Mouse (Mus musculus): Measurements from ENCODE around the gene 4931406P16Rik.

The 4931406P16Rik gene

GRCm38 (mm10) chr7:34309186-34309764, 4.1 kb downstream of the 4931406P16Rik start:
- no peak for DNase-seq (ENCODE audit: low spot score)

GRCm38 (mm10) chr7:34308586-34308985, 4.8 kb downstream of the 4931406P16Rik start:
- DNase-seq (ENCODE audit: low spot score), result no peak

- DNase-seq (ENCODE audit: low spot score), result no peak
Observed at GRCm38 (mm10) chr7:34305454-34305853, 7.9 kb downstream of the 4931406P16Rik start.

- DNase-seq (ENCODE audit: low spot score), result no peak
Observed at GRCm38 (mm10) chr7:34302651-34303050, 10.7 kb downstream of the 4931406P16Rik start.

GRCm38 (mm10) chr7:34301952-34302351, 11.4 kb downstream of the 4931406P16Rik start:
- DNase-seq (ENCODE audit: low spot score), result no peak

GRCm38 (mm10) chr7:34298818-34299217, 14.5 kb downstream of the 4931406P16Rik start:
- no peak for DNase-seq (ENCODE audit: low spot score)

GRCm38 (mm10) chr7:34296124-34296523, 17.2 kb downstream of the 4931406P16Rik start:
- DNase-seq (ENCODE audit: low spot score), result no peak

- no peak for DNase-seq (ENCODE audit: low spot score)
Observed at GRCm38 (mm10) chr7:34292633-34293032, 20.7 kb downstream of the 4931406P16Rik start.

- DNase-seq (ENCODE audit: low spot score), result no peak
Observed at GRCm38 (mm10) chr7:34291265-34291664, 22.1 kb downstream of the 4931406P16Rik start.

GRCm38 (mm10) chr7:34290450-34291151, 22.8 kb downstream of the 4931406P16Rik start:
- peak; percentile 49 for DNase-seq (ENCODE audit: low spot score)

- no peak for DNase-seq (ENCODE audit: low spot score)
Observed at GRCm38 (mm10) chr7:34277656-34278055, 35.7 kb downstream of the 4931406P16Rik start.

- no peak for DNase-seq (ENCODE audit: low spot score)
Observed at GRCm38 (mm10) chr7:34276066-34276465, 37.3 kb downstream of the 4931406P16Rik start.

- no peak for DNase-seq (ENCODE audit: low spot score)
Observed at GRCm38 (mm10) chr7:34272465-34272864, 40.9 kb downstream of the 4931406P16Rik start.

GRCm38 (mm10) chr7:34268463-34268862, 44.9 kb downstream of the 4931406P16Rik start:
- DNase-seq (ENCODE audit: low spot score), result no peak

GRCm38 (mm10) chr7:34266421-34266820, 46.9 kb downstream of the 4931406P16Rik start:
- no peak for DNase-seq (ENCODE audit: low spot score)

GRCm38 (mm10) chr7:34265876-34266346, 47.4 kb downstream of the 4931406P16Rik start:
- DNase-seq (ENCODE audit: low spot score), result peak; percentile 75

GRCm38 (mm10) chr7:34263437-34263836, 49.9 kb downstream of the 4931406P16Rik start:
- DNase-seq (ENCODE audit: low spot score), result no peak

GRCm38 (mm10) chr7:34258407-34258806, 54.9 kb downstream of the 4931406P16Rik start:
- DNase-seq (ENCODE audit: low spot score), result no peak

- no peak for DNase-seq (ENCODE audit: low spot score)
Observed at GRCm38 (mm10) chr7:34257279-34257678, 56.1 kb downstream of the 4931406P16Rik start.

- DNase-seq (ENCODE audit: low spot score), result no peak
Observed at GRCm38 (mm10) chr7:34255916-34256315, 57.4 kb downstream of the 4931406P16Rik start.

GRCm38 (mm10) chr7:34255137-34255536, 58.2 kb downstream of the 4931406P16Rik start:
- no peak for DNase-seq (ENCODE audit: low spot score)

GRCm38 (mm10) chr7:34252030-34252429, 61.3 kb downstream of the 4931406P16Rik start:
- DNase-seq (ENCODE audit: low spot score), result no peak

- DNase-seq (ENCODE audit: low spot score), result no peak
Observed at GRCm38 (mm10) chr7:34250738-34251137, 62.6 kb downstream of the 4931406P16Rik start, which contains the start of gene Gm6096. Gm6096 (plus strand) TSS chr7:34251038.
